Mouse (Mus musculus): Measurements from ENCODE around the gene Scgb2b7. TPM values are rescaled to one million over a fixed set of nuclear protein-coding genes. Genes with fewer than 3 reads are reported as not detected.
"Not testable (repeated sequence)": the region's sequence is repeated elsewhere in the genome, so short reads cannot be mapped to it uniquely, and the experiment has no call there.

Scgb2b7 gene
- not detected in 2 replicates for polyA plus RNA-seq (2016; fragmentation: Nextera tagmentation; extraction: Ambion mirVana)

GRCm38 (mm10) chr7:31705657-31706056 lies at the start of gene Scgb2b7:
Gene Scgb2b7, minus strand, starts transcription at chr7:31705757.
- ATAC-seq, result not testable (repeated sequence)

GRCm38 (mm10) chr7:31712365-31712764 lies 6.8 kb upstream of the Scgb2b7 start, which contains the start of gene Scgb1b7:
Gene Scgb1b7, plus strand, starts transcription at chr7:31712665.
- not testable (repeated sequence) for H3K27me3 ChIP-seq (replicated peaks); ATAC-seq; H3K36me3 ChIP-seq; H3K4me2 ChIP-seq; H3K9ac ChIP-seq; H3K27ac ChIP-seq; H3K4me3 ChIP-seq; H3K4me1 ChIP-seq; H3K9me3 ChIP-seq (replicated peaks)
- 78% methylated on average over 3 of the region's 5 CpGs for WGBS (ENCODE audit: insufficient replicate concordance)

More at GRCm38 (mm10) chr7:31705657-31706056, at the start of gene Scgb2b7:
- not testable (repeated sequence) for H3K4me3 ChIP-seq; H3K9me3 ChIP-seq (replicated peaks); H3K9ac ChIP-seq; H3K4me1 ChIP-seq; H3K36me3 ChIP-seq; H3K4me2 ChIP-seq; H3K27ac ChIP-seq; H3K27me3 ChIP-seq (replicated peaks)

Other genes with a start within 250 kb of the Scgb2b7 start
- not detected in 2 replicates for gene Scgb1b7, start 6.9 kb upstream of the Scgb2b7 start, polyA plus RNA-seq (2016; fragmentation: Nextera tagmentation; extraction: Ambion mirVana)